Mouse (Mus musculus) adrenal gland (tissue): ENCODE measurements around the gene Khk.

ENCODE experiments used
- intact Hi-C: fragments of 180-260 bp; cut with DNase I; formaldehyde crosslinking; loops from one replicate; pipeline ENCODE4 v1.15.1; 2025

The Khk gene

DNA sequence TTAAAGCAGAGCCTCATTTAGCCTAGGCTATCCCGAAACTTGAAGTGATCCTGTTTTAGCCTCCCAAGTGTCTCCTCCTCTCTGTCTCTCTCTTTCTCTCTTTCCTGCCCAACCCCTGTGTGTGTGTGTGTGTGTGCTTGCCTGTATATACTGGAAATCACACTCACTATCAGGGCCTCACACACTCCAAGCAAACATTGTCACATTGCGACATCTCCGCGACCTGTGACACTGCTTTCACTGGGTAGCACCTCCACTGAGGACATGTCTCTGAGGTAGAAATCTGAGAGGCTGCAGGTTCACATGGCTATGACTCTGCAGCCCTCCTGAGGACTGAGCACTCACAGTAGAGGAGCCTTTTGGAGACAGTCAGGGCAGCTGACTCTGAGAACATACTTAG is 45.0 kb downstream of the Khk start:
- intact Hi-C loops, result no loop called here

DNA sequence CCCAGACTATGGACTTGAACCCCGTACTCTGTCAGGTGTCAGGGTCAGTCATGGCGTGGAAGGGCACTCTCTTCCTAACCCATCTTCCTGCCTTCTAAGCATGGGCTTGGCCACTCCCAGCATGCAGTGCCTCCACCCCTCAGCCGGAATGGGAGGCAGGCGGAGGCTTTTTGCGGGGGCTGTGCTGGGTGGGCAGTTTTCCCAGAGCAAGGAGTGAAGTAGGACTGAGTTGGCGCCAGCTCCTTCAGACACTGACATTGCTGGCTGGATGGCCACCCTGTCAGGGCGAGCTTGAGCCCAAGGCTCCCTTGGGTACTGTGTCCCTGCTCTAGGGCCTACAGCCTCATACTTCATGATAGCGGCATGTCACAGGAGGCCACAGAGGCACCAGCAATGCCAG is 47.2 kb downstream of the Khk start, which contains the start of gene Tcf23:
Gene Tcf23 (plus strand): TSS at position 247 of the 400 bp plus-strand sequence.
- intact Hi-C loops, result no loop called here

DNA sequence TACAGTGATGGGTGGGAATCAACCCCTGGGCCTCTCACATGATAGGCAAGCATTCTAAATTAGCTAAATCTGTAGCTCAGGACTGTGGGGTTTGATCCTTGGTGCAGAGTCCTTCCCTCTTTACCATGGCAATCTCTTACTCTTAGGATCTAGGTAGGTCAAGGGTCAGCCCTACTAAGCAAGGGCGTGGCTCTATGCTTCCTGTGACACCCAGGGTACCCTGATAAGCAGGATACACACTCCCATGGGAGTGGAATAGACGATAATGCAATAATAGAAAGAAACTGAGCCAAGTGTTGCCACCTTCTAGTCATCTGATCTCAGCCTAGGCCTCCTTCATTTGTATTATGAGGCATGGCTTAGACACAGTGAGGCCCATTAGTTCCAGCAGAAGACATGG is 48.2 kb downstream of the Khk start:
- intact Hi-C loops, result no loop called here

DNA sequence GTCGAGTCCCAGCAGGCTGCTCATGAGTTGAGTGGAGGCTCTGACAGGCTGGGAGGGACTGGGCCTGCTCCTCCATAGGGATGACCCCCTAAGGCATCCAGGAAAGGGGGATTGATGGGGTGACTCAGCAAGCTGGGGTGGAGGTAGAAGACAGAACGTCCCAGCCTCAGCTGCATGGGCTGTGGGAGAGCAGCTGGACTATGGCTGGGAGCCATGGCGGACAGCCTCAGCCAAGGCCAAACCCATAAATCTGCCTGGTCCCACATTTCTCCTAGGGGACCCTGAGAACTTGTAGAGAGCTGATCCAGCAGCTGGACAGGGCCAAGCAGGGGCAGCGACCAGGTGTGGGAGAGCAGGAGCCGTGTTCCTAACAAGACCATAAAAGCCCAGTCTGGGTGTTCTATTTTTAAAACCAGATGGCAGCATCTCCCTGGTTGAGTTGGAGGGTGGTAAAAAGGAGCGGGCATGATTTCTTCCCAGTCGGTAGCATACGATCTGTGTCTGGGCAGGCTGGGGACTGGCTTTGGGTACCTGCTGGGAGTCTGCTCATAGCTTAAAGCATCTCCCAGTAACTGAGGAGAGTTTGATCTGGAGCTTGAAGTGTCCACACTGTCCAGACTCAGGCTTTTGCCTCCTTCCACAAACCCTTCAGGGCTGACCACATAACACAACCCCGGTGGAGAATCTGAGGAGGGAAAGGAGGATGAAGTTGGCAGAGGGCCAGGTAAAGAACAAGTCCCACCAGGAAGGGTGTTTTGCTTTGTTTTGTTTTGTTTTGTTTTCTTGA is 53.8 kb downstream of the Khk start:
- intact Hi-C loops, result no loop called here
